Mouse (Mus musculus) ES-CJ7 (cell line): Measurements from ENCODE around the gene Gm5089.
A peak's percentile ranks its signal among the peaks of the same experiment; 100 is the strongest.
"Not testable (repeated sequence)": the region's sequence is repeated elsewhere in the genome, so short reads cannot be mapped to it uniquely, and the experiment has no call there.

Experiments used
- DNase-seq: peaks from one replicate; pipeline ENCODE4 v3.0.0; 2011; ENCODE audit warnings: low read depth, low spot score

Gene Gm5089

DNA sequence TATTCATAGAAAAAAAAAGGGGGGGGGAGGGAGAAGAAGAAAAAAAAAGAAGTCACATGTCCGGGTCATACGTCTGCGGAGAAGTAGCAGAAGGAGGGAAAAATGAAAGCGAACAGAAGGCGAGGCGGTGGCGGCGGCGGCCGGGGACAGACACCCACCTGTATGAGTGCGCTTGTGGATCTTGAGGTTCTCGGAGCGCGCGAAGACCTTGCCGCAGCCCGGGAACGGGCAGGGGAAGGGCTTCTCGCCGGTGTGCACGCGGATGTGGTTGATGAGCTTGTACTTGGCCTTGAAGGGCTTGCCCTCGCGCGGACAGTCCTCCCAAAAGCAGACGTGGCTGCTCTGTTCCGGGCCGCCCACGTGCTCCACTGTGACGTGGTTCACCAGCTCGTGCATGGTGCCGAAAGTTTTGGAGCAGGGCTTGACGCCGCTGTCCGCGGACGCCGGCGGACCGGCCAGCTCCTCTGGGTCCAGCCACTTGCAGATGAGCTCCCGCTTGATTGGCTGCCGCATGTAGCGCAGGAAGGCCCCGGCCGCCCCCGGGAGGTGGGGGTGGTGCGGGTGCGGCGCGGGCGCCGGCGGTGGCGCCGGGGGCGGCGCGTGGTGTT is 12.9 kb upstream of the Gm5089 start:
- not testable (repeated sequence) for DNase-seq

DNA sequence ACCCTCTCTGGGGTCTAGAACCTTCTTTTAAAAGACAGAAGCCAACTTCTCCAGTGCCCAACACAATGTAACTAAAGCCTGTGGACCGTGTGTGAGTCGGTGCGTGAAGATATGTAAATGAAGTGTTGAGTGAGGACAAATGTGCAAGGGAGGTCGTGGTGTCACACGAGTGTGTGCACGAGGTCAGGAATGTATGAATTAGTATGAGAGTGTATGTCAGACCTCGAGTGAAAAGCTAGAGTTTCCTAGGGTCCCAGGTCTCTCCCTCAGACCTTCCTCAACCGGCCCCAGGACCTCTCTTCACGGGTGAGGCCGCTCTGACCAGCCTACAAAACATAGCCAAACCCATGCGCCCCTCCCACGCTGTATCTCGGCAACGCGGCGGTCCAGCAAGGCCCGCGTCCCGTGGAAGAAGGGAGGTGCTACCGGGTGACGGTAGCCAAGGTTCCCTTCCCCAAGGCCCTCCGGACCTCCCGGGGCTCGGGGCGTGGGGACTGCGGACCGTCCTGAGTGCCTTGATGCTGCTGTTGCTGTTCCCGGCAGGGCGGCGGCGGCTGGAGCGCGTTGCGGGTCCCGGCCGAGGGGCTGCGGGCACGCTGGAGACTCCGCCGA is 12.3 kb upstream of the Gm5089 start:
- DNase-seq, result no peak

DNA sequence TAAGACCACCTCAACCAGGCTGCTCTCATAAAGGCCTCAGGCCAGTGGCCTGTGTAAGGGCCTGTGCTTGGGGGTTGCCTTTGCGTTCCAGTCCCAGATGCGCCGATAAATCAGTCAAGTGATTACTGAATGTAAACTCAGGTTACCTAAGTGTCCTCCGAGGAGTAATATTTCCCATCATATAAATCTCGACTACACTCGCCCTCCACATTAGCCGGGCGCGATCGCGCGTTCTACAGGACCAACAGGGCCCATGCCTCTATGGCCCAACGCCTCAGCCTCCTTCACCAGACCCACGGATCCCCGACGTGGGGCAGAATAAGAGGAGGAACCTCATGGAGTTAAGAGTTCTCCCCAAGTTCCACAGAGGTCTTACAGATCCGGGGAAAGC is 11.8 kb upstream of the Gm5089 start:
- DNase-seq, result no peak

DNA sequence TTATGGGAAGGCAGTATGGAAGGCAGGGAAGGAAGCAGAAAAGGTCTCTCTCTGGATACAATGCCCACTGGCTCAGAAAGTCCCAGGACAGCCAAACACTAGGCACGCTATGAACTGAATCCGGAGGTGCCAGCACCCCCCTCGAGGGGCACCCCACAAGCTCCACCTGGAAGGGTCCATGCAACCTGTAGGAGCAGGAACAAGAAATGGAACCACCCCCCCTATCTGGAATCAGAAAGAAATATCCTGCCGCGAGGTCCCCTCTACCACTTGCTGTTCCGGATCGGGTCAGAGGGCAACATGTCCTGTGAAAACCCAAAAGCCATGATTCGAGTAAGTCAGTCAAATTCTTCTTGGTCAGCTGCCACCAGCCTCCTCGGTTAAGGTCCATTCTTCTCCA is 11.1 kb upstream of the Gm5089 start:
- no peak for DNase-seq

DNA sequence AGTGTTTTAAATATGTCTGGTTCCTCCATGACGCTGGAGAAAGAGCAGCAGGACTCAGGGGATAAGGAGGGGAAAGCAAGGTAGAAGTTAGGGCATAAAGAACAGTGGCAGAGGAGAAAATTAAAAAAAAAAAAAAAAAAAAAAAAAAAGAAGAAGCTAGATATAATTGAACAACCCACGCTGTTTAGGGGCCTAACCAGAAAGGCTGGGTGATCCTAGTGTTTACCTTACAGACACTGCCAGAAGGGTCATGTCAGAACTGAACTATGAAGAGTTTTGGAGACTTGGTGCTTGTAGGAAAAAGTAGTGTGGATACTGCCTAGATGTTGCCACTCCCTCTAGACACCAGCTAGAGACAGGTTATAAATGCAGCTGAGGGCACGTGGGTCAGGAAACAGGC is 10.6 kb upstream of the Gm5089 start:
- DNase-seq, result no peak

DNA sequence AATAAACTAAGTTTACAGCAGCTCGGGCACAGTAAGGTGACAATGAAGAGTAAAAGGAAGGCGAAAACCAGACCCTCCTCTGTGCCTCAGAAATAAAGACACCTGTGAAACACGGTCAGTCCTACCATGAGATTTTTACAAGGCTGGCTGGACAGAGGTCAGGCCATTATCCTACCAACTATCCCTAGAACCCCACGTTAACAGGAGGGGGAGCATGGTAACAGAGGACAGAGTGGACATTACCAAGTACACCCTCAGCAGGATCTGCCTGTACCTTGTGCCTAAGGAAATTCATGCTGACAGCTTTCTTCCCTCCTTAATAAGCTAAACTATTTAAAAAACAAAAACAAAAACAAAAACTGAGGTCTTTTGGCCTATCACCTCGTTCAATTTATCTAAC is 9.3 kb upstream of the Gm5089 start:
- DNase-seq, result no peak

DNA sequence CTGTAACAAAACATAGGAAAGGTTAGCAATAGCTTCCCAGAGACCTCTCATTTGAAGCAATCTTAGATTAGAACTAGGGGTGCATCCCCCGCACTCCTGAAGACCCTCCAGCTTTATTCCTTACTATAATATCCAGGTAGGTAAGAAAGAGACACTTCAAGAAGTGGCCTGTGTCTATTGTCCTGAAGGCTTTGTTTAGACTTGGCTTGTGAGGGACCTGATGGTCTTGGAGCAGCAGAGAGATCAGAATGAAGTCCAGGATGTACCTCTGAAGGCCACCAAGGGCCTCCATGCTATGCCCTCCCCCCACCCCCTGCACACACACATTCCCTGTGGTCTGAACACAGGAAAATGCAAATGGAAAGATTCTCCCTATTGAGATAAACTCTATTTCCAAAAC is 8.9 kb upstream of the Gm5089 start:
- no peak for DNase-seq

DNA sequence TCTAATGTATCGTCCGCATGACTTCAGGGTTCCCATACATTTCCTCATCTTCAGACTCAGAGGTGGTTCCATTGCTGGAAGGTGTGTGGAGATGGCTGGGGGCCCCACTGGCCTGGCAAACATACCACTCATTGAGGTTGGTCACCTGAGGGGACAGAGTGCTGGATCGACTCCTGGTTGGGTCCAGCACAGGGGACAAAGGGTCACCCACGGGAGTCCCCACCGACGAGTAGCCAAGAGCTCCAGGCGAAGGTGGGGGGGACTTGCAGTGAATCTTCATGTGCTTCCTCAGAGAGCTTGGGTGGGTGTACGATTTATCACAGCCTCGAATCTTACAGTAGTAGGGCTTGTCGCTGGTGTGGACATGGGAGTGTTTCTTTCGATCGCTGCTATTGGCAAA is 8.4 kb upstream of the Gm5089 start:
- DNase-seq, result not testable (repeated sequence)

DNA sequence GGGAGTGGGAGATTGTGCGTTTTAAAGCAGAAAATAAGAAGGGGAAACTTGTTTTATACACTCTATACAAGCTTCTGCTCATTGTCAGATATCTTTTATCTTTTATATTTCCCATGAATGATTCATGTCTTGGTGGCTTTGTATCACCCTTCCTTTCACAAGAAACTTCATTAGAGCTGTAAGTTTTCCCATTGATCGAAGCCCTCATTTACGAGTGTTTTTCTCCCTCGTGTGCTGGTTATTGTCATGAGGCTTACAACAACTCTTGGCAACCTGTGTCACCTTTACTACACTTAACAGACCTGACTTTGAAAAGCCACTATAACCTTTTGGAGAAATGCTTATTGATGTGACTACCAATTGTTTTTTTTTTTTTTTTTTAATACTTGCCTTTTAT is 4.6 kb upstream of the Gm5089 start:
- DNase-seq, result no peak

DNA sequence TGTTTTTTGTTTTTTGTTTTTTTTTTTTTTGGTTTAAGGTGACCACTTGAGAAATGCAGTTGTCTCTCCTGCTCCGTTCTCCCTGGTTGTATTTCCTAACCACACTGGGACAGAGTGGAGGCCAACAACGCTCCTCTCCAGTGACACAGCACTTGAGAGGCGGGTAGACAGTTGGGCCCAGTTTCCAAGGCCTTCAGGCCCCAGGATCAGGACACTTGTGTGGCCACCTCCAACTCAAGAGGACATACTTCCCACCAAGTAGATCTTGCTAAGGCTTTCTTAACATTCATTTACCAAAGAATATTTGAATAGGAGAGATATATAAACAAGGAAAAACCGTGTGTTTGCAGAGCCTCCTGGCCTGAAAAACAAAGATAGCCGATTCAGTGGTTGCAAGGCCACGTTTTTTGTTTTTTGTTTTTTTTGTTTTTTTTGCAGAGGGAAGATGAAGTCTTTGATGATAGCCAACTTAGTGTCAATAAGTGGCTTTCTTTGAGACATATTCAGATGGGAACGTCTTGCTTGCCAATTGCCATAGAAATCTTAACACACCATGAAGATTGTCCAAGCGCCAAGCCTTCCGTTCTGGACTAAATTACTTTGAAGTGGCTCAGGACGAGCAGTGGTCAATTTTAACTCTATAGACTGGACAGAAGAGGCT is 4.1 kb upstream of the Gm5089 start:
- no peak for DNase-seq

DNA sequence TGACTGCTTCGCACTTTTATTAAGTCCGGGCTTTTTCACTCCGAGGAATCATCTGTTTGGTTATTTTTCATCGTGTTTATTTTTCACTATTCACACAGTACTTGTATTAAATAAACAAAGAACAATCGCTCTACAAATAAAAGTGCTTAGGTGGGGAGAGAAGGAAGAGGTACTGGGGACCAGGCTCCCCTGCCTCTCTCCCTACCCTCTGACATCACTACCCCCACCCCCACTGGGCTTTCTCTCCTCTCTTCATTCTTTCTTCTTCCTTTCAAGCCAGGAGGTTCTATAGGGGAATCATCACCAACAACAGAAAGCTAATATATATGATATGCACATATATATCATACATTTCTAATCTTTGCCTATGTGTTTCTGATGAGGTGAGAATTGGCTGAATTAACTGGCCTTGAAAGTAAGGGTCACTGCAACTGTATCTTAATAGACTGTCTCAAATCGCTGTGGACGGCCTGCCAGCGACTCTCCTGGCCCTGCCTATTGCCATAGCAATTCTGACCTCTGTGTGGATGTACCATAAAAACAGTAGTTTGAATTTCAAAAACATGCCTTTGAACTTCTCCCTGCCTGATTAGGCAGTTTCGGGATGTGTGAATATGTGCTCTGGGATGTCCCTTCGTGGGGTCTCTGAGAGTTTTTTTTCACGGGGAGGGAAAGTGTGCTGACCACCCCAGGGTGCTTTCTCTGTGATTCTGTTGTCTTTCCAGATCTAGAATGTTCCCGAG is 3.3 kb upstream of the Gm5089 start:
- no peak for DNase-seq

DNA sequence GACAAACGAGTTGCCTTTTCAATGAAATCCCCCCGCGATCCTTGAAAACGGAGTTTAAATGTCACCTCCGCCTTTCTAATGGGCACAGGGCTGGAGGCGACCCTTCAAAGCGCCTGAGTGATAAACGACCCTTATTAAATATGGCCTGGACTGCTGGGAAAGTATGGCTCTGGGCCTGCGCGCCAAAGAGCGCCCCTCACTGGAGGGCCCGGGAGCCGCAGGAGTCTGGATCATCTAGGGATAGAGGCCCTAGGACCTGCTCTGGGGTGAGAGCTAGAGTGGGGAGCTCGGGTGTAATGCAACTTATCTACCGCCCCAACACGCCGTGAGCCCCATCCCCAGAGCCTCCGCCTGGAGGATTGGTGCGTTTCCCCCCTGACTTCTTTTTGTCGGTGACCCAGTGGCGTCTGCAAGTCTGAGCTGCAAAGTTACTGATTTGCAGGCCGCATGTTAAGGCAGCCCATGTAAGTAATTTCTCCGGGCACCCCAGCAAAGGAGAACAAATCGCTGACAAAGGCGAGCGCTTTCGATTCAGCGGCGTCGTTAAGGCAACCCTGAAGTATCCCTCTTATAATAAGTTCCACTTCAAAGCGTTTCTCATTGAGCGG is 2.6 kb upstream of the Gm5089 start:
- peak; percentile 58 for DNase-seq

DNA sequence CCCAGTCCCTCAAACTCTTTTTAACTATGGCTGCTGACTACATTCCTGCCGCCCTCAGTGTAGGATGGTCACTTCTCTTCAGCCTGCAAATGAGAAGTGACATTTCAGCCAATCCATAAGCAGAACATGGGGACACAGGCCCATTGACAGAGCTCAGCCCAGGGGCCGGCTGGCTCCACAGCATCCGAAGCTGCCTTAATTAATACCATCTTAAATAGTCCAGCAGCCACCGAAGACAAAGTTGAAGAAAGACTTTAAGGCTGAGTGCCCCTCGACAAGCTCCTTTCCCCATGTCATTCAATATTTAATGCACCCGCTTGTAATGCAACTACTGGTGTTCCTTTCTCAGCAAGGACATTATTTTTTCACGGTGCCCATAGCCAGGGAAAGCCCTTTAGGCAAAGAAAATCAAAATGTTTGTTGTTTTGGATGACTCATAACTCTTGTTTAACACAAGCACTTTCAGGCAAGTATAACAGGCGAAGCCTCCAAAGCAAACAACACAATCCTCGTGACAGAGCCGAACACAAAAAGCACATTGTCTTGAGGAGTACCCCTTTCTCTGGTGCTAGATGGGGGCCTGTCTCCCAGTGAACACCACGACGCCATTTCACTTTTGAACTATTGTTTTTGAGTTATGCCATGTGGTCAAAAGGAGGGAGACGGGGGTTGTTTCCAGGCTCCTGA is 1.9 kb upstream of the Gm5089 start:
- DNase-seq, result no peak

DNA sequence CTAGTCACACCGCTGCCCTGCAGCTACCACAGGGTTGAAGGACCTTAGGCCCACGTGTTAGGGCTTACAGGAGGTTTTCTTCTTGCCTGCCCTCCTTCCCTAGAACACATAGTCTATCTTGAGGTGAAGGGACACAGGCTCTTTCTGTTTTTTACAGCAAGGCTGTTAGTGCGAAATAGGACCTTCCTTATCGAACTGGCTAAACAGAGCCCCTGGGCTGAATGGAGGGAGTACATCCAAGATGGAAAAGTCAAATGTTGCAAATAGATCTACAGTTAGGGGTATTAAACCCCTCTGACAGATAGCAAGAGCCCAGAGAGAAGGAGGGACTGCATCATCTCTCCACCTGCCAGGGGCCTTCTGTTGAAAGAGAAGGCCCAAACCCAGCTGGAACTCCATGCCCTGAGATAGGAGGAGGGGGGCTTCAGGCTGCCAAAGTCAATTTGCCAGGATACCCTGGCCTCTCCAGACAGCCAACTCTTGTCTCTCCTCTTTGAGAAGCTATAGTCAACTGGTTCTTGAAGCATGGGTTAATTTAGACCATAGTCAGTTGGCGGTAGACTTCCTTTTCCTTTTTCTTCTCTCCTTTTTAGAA is 733 bp upstream of the Gm5089 start:
- no peak for DNase-seq

DNA sequence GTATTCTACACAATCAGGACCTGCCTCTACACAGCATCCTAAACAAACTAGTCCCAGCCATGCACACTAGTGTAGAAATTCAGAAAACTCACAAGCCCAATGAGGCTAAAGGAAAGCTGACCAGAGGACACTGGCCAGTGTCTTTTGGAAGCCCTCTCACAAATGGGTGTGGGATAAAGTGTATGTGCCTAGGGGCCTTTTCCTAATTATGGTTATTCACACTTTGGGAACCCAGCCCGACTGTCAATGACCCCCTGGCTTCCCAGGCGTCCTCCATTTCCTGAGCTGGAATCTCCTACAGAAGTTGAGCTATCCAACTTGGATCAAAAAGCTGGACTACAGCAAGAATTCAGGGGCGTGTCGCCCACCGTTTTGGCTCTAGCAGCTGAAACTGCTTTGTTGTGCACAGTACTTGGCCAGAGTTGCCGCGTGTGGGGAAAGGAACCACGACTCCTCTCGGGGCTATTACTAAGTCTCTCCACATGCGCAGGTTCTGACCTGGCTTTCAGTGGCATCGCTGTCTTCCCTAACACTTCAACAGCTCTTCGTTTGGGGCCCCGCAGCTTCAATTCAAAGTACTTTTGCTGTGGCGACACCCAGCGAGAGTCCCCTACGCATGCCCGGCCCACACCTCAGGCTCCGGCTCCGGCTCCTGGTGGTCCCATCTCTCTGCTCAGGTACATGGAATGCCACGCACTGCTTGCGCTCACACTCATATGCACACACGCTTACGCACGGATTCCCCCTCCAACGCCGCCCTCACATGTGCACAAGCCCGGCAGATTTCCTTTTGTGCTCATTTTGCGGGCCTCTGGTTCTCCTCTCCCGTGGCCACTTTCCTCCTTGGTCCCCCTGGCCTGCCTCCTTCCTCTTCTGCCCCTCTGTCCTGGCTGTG is 1.1 kb downstream of the Gm5089 start:
- DNase-seq, result peak; percentile 58

DNA sequence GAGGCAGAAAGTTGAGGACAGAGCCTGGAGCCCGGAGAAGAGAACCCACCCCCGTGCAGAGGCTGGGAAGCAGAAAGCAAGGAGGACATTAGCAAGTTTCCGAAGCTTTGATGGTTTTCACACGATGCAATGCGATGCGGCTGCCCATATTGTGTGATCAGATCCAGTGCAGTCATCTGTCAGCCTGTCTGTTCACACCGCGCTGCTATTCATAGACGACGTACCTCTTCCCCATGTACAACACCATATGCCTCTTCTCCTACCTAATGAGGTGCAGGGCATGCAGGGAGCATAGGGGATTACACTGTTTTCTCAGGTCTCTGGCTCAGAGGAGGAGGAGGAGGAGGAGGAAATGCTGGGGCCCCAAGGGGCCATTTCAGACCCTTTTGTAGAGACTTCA is 14.1 kb downstream of the Gm5089 start:
- DNase-seq, result no peak

DNA sequence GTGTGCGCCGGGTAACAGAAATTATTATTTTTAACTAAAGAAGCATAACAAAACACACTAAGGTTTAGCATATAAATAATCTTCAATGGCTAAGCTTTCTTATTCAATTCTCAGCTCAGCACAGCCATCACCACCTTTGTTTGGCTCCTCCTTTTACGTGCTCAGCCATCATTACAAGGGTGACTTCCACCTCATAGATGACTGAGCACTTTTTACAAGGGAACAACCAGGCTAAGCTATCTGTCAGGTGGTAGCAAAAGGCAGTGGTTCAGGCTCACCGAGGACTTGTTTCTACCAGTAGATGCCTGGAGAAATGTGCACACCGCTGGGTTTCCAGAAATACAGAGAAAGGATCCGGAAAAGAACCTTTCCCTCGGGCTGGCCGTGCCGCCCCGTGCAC is 16.9 kb downstream of the Gm5089 start:
- peak; percentile 84 for DNase-seq

DNA sequence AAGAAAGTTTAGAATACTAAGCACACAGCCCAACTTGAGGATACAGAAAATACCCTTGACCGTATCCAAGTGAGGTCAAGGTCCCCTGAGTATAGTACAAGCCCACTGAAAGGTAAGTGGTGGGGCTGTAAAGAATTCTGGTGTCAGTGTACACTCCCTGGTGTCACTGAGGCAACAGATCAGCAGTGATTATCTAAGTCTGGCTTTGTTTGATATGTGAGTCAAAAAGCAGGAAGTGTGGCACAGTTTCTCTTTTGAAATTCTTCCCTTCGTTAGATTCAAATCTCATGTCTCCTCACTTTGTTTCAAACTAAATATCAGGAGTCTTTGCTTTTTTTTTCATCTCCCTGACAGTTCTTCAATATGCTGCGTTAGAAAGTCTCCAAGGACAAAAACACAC is 18.4 kb downstream of the Gm5089 start:
- peak; percentile 50 for DNase-seq

DNA sequence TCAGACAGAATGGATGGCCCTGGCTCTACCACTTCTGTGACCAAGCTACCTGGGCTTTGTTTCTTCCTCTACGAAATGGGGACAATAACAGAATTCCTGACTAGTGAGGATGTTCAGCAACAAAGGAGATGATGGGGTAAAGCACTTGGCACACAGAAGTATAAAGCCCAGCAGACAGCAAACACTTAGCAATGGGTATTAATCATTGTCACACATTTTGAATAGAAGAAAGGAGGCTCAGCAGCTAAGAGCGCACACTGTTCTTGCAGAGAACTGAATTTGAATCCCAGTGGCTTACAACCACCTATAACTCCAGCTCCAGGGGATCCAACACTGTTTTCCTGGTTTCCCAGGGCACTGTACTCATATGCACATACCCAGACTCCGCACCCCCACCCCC is 23.3 kb downstream of the Gm5089 start:
- DNase-seq, result no peak

DNA sequence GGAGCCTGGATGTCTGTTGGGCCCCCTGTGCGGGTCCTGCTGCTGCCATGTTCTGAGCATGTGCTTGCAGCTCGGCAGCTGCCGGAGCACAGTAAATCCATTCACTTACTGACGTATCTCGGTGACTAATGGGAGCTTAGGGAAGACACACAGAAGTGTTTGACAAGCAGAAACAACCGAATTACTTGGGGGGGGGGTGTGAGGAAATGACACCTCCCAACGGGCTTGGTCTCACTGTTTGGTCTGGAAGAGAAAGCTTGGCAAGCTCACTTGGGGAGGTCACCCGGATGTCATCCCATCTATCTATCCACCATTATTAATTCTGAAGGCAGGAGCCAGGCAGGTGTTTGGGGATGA is 23.7 kb downstream of the Gm5089 start:
- DNase-seq, result no peak
